Mouse (Mus musculus) splenic B cell, adult 2 months (primary cell): ENCODE measurements around the gene Sept9.
A peak's percentile ranks its signal among the peaks of the same experiment; 100 is the strongest.
"Not testable (repeated sequence)": the region's sequence is repeated elsewhere in the genome, so short reads cannot be mapped to it uniquely, and the experiment has no call there.

Experiments used
- DNase-seq: peaks from one replicate; pipeline ENCODE4 v3.0.0-alpha.2; 2011; ENCODE audit warnings: low read depth, low spot score
- H3K27me3 ChIP-seq: 2 replicates; pipeline ENCODE4 v1.6.1; 2012; ENCODE audit warnings: mild to moderate bottlenecking, low read length, moderate library complexity, mixed read lengths; ENCODE audit not compliant: control insufficient read depth, poor library complexity, insufficient read depth, severe bottlenecking
- H3K36me3 ChIP-seq: 2 replicates; pipeline ENCODE4 v1.6.1; 2012; ENCODE audit warnings: mild to moderate bottlenecking, low read length, moderate library complexity, mixed read lengths; ENCODE audit not compliant: control insufficient read depth, poor library complexity, insufficient read depth, severe bottlenecking

The Sept9 gene

GRCm38 (mm10) chr11:117315309-117315708 is 115.8 kb downstream of the Sept9 start:
- Histone ChIP-seq H3K27me3 (no peaks in the 10 kb centered on the region), H3K36me3 (no peaks in the 10 kb centered on the region)
- no peak for DNase-seq

- no peak for DNase-seq
- Histone ChIP-seq H3K36me3 (no peaks in the 10 kb centered on the region), H3K27me3 (no peaks in the 10 kb centered on the region)
Observed at GRCm38 (mm10) chr11:117316441-117317331, 117.2 kb downstream of the Sept9 start.

GRCm38 (mm10) chr11:117317429-117318101 is 118.1 kb downstream of the Sept9 start:
- H3K27me3 ChIP-seq: no peaks in the 10 kb centered on the region
- no peak for DNase-seq

GRCm38 (mm10) chr11:117318202-117318601 is 118.7 kb downstream of the Sept9 start:
- DNase-seq: peak; percentile 50
- no peaks in the 10 kb centered on the region; the same call in 1 of the 2 replicates for H3K36me3 ChIP-seq
- no peaks in the 10 kb centered on the region for H3K27me3 ChIP-seq

More at GRCm38 (mm10) chr11:117317429-117318101, 118.1 kb downstream of the Sept9 start:
- no peaks in the 10 kb centered on the region; the same call in 1 of the 2 replicates for H3K36me3 ChIP-seq

- DNase-seq: peak; percentile 39
- Histone ChIP-seq H3K27me3 (no peaks in the 10 kb centered on the region), H3K36me3 (no peaks in the 10 kb centered on the region; the same call in 1 of the 2 replicates)
Observed at GRCm38 (mm10) chr11:117318731-117319542, 119.5 kb downstream of the Sept9 start.

- Histone ChIP-seq H3K27me3 (no peaks in the 10 kb centered on the region), H3K36me3 (no peaks in the 10 kb centered on the region; the same call in 1 of the 2 replicates)
- DNase-seq: peak; percentile 70
Observed at GRCm38 (mm10) chr11:117319543-117320335, 120.3 kb downstream of the Sept9 start.

GRCm38 (mm10) chr11:117320482-117320881 is 121.0 kb downstream of the Sept9 start:
- Histone ChIP-seq H3K27me3 (no peaks in the 10 kb centered on the region), H3K36me3 (no peaks in the 10 kb centered on the region; the same call in 1 of the 2 replicates)
- peak; percentile 83 for DNase-seq

GRCm38 (mm10) chr11:117321311-117321971 is 122.0 kb downstream of the Sept9 start:
- DNase-seq: no peak
- no peaks in the 10 kb centered on the region for H3K27me3 ChIP-seq
- no peaks in the 10 kb centered on the region; the same call in 1 of the 2 replicates for H3K36me3 ChIP-seq

GRCm38 (mm10) chr11:117322311-117322710 is 122.8 kb downstream of the Sept9 start:
- H3K36me3 ChIP-seq: no peaks in the 10 kb centered on the region; the same call in 1 of the 2 replicates
- H3K27me3 ChIP-seq: no peaks in the 10 kb centered on the region
- no peak for DNase-seq

GRCm38 (mm10) chr11:117322730-117323579 is 123.5 kb downstream of the Sept9 start:
- no peaks in the 10 kb centered on the region for H3K27me3 ChIP-seq

GRCm38 (mm10) chr11:117323976-117324574 is 124.6 kb downstream of the Sept9 start:
- no peak for DNase-seq
- H3K36me3 ChIP-seq: no peaks in the 10 kb centered on the region; the same call in 1 of the 2 replicates
- H3K27me3 ChIP-seq: no peaks in the 10 kb centered on the region

More at GRCm38 (mm10) chr11:117322730-117323579, 123.5 kb downstream of the Sept9 start:
- peak; percentile 62 for DNase-seq
- no peaks in the 10 kb centered on the region; the same call in 1 of the 2 replicates for H3K36me3 ChIP-seq

- not testable (repeated sequence) for H3K36me3 ChIP-seq, H3K27me3 ChIP-seq, DNase-seq
Observed at GRCm38 (mm10) chr11:117324718-117325117, 125.3 kb downstream of the Sept9 start.
